Mouse (Mus musculus): ENCODE results near the gene Izumo1. TPM values are rescaled to one million over a fixed set of nuclear protein-coding genes. Genes with fewer than 3 reads are reported as not detected.
"Not testable (repeated sequence)": the region's sequence is repeated elsewhere in the genome, so short reads cannot be mapped to it uniquely, and the experiment has no call there.

The Izumo1 gene
- polyA plus RNA-seq, 1 experiment from 2014 or later, result 0.08 TPM

- no peak overlapping the region for H3K4me2 ChIP-seq (replicated peaks; ENCODE audit: low read depth)
- no peak overlapping the region for H3K4me3 ChIP-seq (ENCODE audit: low read depth, low read length)
- H3K27ac ChIP-seq (ENCODE audit: low read depth, low read length), result no peak overlapping the region
- 61% methylated on average over 8 of the region's 8 CpGs for whole genome bisulfite sequencing
- ATAC-seq, result peak; percentile 22; the same call in 1 of the 2 replicates
- no peaks in the 10 kb centered on the region for H3K4me1 ChIP-seq (replicated peaks; ENCODE audit: control insufficient read depth, insufficient read depth, low read length)
- H3K9me3 ChIP-seq (ENCODE audit: control insufficient read depth), result no peaks in the 10 kb centered on the region
- H3K9ac ChIP-seq (ENCODE audit: low read depth, low read length), result no peak overlapping the region
- peaks cover 10% of the 10 kb centered on the region; the same call in 1 of the 2 replicates for H3K27me3 ChIP-seq (replicated peaks; ENCODE audit: control insufficient read depth, insufficient read depth, low read length)
- H3K36me3 ChIP-seq (ENCODE audit: control insufficient read depth, insufficient read depth), result no peaks in the 10 kb centered on the region
- TF ChIP-seq CTCF (IDR thresholded peaks at IDR 0.05; ENCODE audit: low read depth), result no peak
Measured at GRCm38 (mm10) chr7:45649351-45649750, 27.7 kb downstream of the Izumo1 start.

GRCm38 (mm10) chr7:45650484-45650883 lies 28.9 kb downstream of the Izumo1 start:
- H3K4me3 ChIP-seq (ENCODE audit: low read depth, low read length); H3K4me2 ChIP-seq (replicated peaks; ENCODE audit: low read depth); H3K27ac ChIP-seq (ENCODE audit: low read depth, low read length); H3K9ac ChIP-seq (ENCODE audit: low read depth, low read length); ATAC-seq; H3K4me1 ChIP-seq (replicated peaks; ENCODE audit: control insufficient read depth, insufficient read depth, low read length); H3K36me3 ChIP-seq (ENCODE audit: control insufficient read depth, insufficient read depth); H3K9me3 ChIP-seq (ENCODE audit: control insufficient read depth); H3K27me3 ChIP-seq (replicated peaks; ENCODE audit: control insufficient read depth, insufficient read depth, low read length): not testable (repeated sequence)
- 94% methylated on average over 19 of the region's 20 CpGs for WGBS

GRCm38 (mm10) chr7:45654424-45655047 lies 32.9 kb downstream of the Izumo1 start:
- Histone ChIP-seq H3K9me3 (ENCODE audit: control insufficient read depth) (peaks cover 7% of the 10 kb centered on the region; the same call in 1 of the 2 replicates), H3K4me2 (replicated peaks; ENCODE audit: low read depth) (peak overlapping the region; percentile 52), H3K27ac (ENCODE audit: low read depth, low read length) (no peak overlapping the region), H3K36me3 (ENCODE audit: control insufficient read depth, insufficient read depth) (no peaks in the 10 kb centered on the region), H3K4me3 (ENCODE audit: low read depth, low read length) (no peak overlapping the region), H3K27me3 (replicated peaks; ENCODE audit: control insufficient read depth, insufficient read depth, low read length) (peaks cover 5% of the 10 kb centered on the region; the same call in 1 of the 2 replicates), H3K4me1 (replicated peaks; ENCODE audit: control insufficient read depth, insufficient read depth, low read length) (no peaks in the 10 kb centered on the region), H3K9ac (ENCODE audit: low read depth, low read length) (no peak overlapping the region)
- ATAC-seq, result peak; percentile 74
- 25% methylated on average over 17 of the region's 17 CpGs for WGBS
- no peak for TF ChIP-seq CTCF (IDR thresholded peaks at IDR 0.05; ENCODE audit: low read depth)

GRCm38 (mm10) chr7:45660746-45661478 lies 39.3 kb downstream of the Izumo1 start:
- no peak for ATAC-seq
- Histone ChIP-seq H3K4me2 (replicated peaks; ENCODE audit: low read depth) (no peak overlapping the region), H3K27ac (ENCODE audit: low read depth, low read length) (no peak overlapping the region), H3K4me1 (replicated peaks; ENCODE audit: control insufficient read depth, insufficient read depth, low read length) (no peaks in the 10 kb centered on the region), H3K4me3 (ENCODE audit: low read depth, low read length) (no peak overlapping the region), H3K27me3 (replicated peaks; ENCODE audit: control insufficient read depth, insufficient read depth, low read length) (peaks cover 33% of the 10 kb centered on the region), H3K9ac (ENCODE audit: low read depth, low read length) (no peak overlapping the region), H3K36me3 (ENCODE audit: control insufficient read depth, insufficient read depth) (no peaks in the 10 kb centered on the region), H3K9me3 (ENCODE audit: control insufficient read depth) (peaks cover 7% of the 10 kb centered on the region; the same call in 1 of the 2 replicates)
- TF ChIP-seq CTCF (IDR thresholded peaks at IDR 0.05; ENCODE audit: low read depth), result no peak
- 82% methylated on average over 11 of the region's 11 CpGs for WGBS

- 92% methylated on average over 6 of the region's 6 CpGs for WGBS
- H3K9me3 ChIP-seq (ENCODE audit: control insufficient read depth); H3K9ac ChIP-seq (ENCODE audit: low read depth, low read length); ATAC-seq; H3K4me2 ChIP-seq (replicated peaks; ENCODE audit: low read depth); H3K4me3 ChIP-seq (ENCODE audit: low read depth, low read length); H3K36me3 ChIP-seq (ENCODE audit: control insufficient read depth, insufficient read depth); H3K4me1 ChIP-seq (replicated peaks; ENCODE audit: control insufficient read depth, insufficient read depth, low read length); H3K27ac ChIP-seq (ENCODE audit: low read depth, low read length): not testable (repeated sequence)
- H3K27me3 ChIP-seq (replicated peaks; ENCODE audit: control insufficient read depth, insufficient read depth, low read length), result peaks cover 41% of the 10 kb centered on the region
Measured at GRCm38 (mm10) chr7:45661702-45662101, 40.1 kb downstream of the Izumo1 start.

GRCm38 (mm10) chr7:45665303-45666138 lies 43.9 kb downstream of the Izumo1 start:
- no peaks in the 10 kb centered on the region for H3K4me1 ChIP-seq (replicated peaks; ENCODE audit: control insufficient read depth, insufficient read depth, low read length)
- no peak for TF ChIP-seq CTCF (IDR thresholded peaks at IDR 0.05; ENCODE audit: low read depth)
- H3K36me3 ChIP-seq (ENCODE audit: control insufficient read depth, insufficient read depth), result no peaks in the 10 kb centered on the region
- no peak overlapping the region for H3K27ac ChIP-seq (ENCODE audit: low read depth, low read length)
- H3K9me3 ChIP-seq (ENCODE audit: control insufficient read depth), result no peaks in the 10 kb centered on the region
- 36% methylated on average over 13 of the region's 13 CpGs for WGBS
- peaks cover 54% of the 10 kb centered on the region for H3K27me3 ChIP-seq (replicated peaks; ENCODE audit: control insufficient read depth, insufficient read depth, low read length)
- H3K9ac ChIP-seq (ENCODE audit: low read depth, low read length), result no peak overlapping the region
- ATAC-seq, result no peak
- peak overlapping the region; percentile 1; the same call in 1 of the 2 replicates for H3K4me2 ChIP-seq (replicated peaks; ENCODE audit: low read depth)
- peak overlapping the region; percentile 1; the same call in 1 of the 2 replicates for H3K4me3 ChIP-seq (ENCODE audit: low read depth, low read length)

Data from intestine, postnatal 0 days (tissue).